Mouse (Mus musculus) cerebellum, postnatal 25 days (tissue): ENCODE results near the gene Ptgdr2.
A peak's percentile ranks its signal among the peaks of the same experiment; 100 is the strongest.

Experiments used
- DNase-seq, 2 experiments: peaks; one replicate each; pipeline ENCODE4 v3.0.0; 2021; ENCODE audit warnings: mixed read lengths in 2 of 2

The Ptgdr2 gene

GRCm38 (mm10) chr19:10937110-10937563 is at the start of gene Ptgdr2:
TSS of gene Ptgdr2 (plus strand) at chr19:10937160.
- DNase-seq: no peak

GRCm38 (mm10) chr19:10892201-10892600 is 44.8 kb upstream of the Ptgdr2 start:
- no peak for DNase-seq

- DNase-seq: peak; percentile 99 to 100
Measured at GRCm38 (mm10) chr19:10895016-10895528, 41.9 kb upstream of the Ptgdr2 start, which contains the start of gene Prpf19. TSS of gene Prpf19 (plus strand) at chr19:10895231.

- DNase-seq: no peak
Measured at GRCm38 (mm10) chr19:10895708-10896107, 41.3 kb upstream of the Ptgdr2 start.

GRCm38 (mm10) chr19:10896849-10897248 is 40.1 kb upstream of the Ptgdr2 start:
- no peak for DNase-seq

GRCm38 (mm10) chr19:10897491-10897890 is 39.5 kb upstream of the Ptgdr2 start:
- no peak for DNase-seq

GRCm38 (mm10) chr19:10900315-10900714 is 36.6 kb upstream of the Ptgdr2 start:
- peak in 1 of 2 experiments; percentile 50 for DNase-seq

GRCm38 (mm10) chr19:10901046-10901445 is 35.9 kb upstream of the Ptgdr2 start:
- no peak for DNase-seq

GRCm38 (mm10) chr19:10904512-10904911 is 32.4 kb upstream of the Ptgdr2 start:
- no peak for DNase-seq

- peak in 1 of 2 experiments; percentile 49 for DNase-seq
Measured at GRCm38 (mm10) chr19:10904927-10905727, 31.8 kb upstream of the Ptgdr2 start.

- DNase-seq: no peak
Measured at GRCm38 (mm10) chr19:10905728-10906000, 31.3 kb upstream of the Ptgdr2 start.

- peak; percentile 70 to 79 for DNase-seq
Measured at GRCm38 (mm10) chr19:10907891-10908290, 29.1 kb upstream of the Ptgdr2 start.

GRCm38 (mm10) chr19:10909087-10909721 is 27.8 kb upstream of the Ptgdr2 start:
- no peak for DNase-seq

GRCm38 (mm10) chr19:10914291-10914690 is 22.7 kb upstream of the Ptgdr2 start:
- no peak for DNase-seq

GRCm38 (mm10) chr19:10914870-10915269 is 22.1 kb upstream of the Ptgdr2 start:
- no peak for DNase-seq

- DNase-seq: no peak
Measured at GRCm38 (mm10) chr19:10916506-10916905, 20.5 kb upstream of the Ptgdr2 start.

- DNase-seq: peak; percentile 32 to 59
Measured at GRCm38 (mm10) chr19:10918321-10918991, 18.5 kb upstream of the Ptgdr2 start.

- DNase-seq: no peak
Measured at GRCm38 (mm10) chr19:10920532-10920931, 16.4 kb upstream of the Ptgdr2 start, which contains the start of gene Zp1. TSS of gene Zp1 (minus strand) at chr19:10920632.

GRCm38 (mm10) chr19:10921058-10921457 is 15.9 kb upstream of the Ptgdr2 start:
- no peak for DNase-seq

GRCm38 (mm10) chr19:10924220-10924619 is 12.7 kb upstream of the Ptgdr2 start:
- DNase-seq: no peak

- no peak for DNase-seq
Measured at GRCm38 (mm10) chr19:10926123-10926621, 10.8 kb upstream of the Ptgdr2 start.

- no peak for DNase-seq
Measured at GRCm38 (mm10) chr19:10926666-10927065, 10.3 kb upstream of the Ptgdr2 start.

- DNase-seq: no peak
Measured at GRCm38 (mm10) chr19:10930641-10931040, 6.3 kb upstream of the Ptgdr2 start.
